Mouse (Mus musculus) C2C12 (cell line): ENCODE data around the gene Acacb.

Experiments used
- CTCF ChIP-seq: IDR thresholded peaks from one replicate; pipeline ENCODE4 v1.5.1; 2011; ENCODE audit not compliant: control insufficient read depth, insufficient read depth, insufficient read length
- MAX ChIP-seq: IDR thresholded peaks from one replicate; pipeline ENCODE4 v1.6.1; 2011; ENCODE audit warnings: mild to moderate bottlenecking, control low read depth

DNA sequence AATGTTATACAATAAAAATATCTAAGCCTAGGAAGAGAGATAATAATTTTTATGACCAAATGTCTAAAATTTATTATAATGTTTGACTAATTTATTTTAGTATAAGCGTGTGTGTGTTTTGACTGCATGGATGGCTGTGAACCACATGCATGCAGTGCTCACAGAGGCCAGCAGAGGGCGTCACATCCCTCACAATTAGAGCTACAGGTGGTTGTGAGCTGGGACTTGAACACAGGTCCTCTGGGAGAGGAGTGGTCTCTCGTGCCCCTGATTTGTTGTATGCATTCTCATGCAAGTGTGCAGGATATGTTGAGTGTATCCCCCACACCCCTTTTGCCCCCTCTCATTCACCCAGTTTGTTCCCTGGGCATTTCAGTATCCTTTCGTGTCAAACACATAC lies 139.8 kb downstream of the Acacb start:
- no peak for TF ChIP-seq MAX
- TF ChIP-seq CTCF = no peak
